Mouse (Mus musculus): ENCODE data around the gene Ggact.

- TF ChIP-seq CTCF (IDR thresholded peaks at IDR 0.05; ENCODE audit: control insufficient read depth, insufficient read depth, insufficient replicate concordance, low read depth, low read length) (no peak), POLR2A (IDR thresholded peaks at IDR 0.05; ENCODE audit: control insufficient read depth, low read depth, low read length) (no peak)
These were observed 6.5 kb upstream of the Ggact start for GRCm38 (mm10) chr14:122920011-122920410.

All from testis, adult 2 months (tissue).